Mouse (Mus musculus): ENCODE results near the gene Nr2c2ap. TPM values are rescaled to one million over a fixed set of nuclear protein-coding genes. Genes with fewer than 3 reads are reported as not detected.

Gene Nr2c2ap
- total and polyA plus RNA-seq, 2 experiments, result 3.3 to 15.0 TPM

- DNase-seq (ENCODE audit: extremely low read depth, low read depth, low spot score), result no peak
- Histone ChIP-seq H3K27ac (replicated peaks; ENCODE audit: insufficient read depth, low read depth, low read length) (no peak overlapping the region), H3K79me2 (ENCODE audit: control insufficient read depth, insufficient read depth, low read length) (no peaks in the 10 kb centered on the region), H3K4me3 (ENCODE audit: insufficient read depth, low read depth, low read length) (no peak overlapping the region), H3K9ac (ENCODE audit: low read depth, low read length) (no peak overlapping the region), H3K36me3 (ENCODE audit: control insufficient read depth, insufficient read depth, low read length) (no peaks in the 10 kb centered on the region), H3K27me3 (ENCODE audit: control insufficient read depth, insufficient read depth, low read length) (no peaks in the 10 kb centered on the region), H3K4me1 (ENCODE audit: control insufficient read depth, insufficient read depth, low read length) (no peaks in the 10 kb centered on the region)
- TF ChIP-seq CTCF (IDR thresholded peaks at IDR 0.05; ENCODE audit: low read depth, low read length) (no peak), POLR2A (IDR thresholded peaks at IDR 0.05; ENCODE audit: extremely low read depth, insufficient read depth, low read length) (no peak)
- 80% methylated on average over 8 of the region's 8 CpGs for WGBS
Measured at GRCm38 (mm10) chr8:70100241-70100640, 30.9 kb upstream of the Nr2c2ap start.

- peak; percentile 43 for DNase-seq (ENCODE audit: extremely low read depth, low read depth, low spot score)
- H3K79me2 ChIP-seq (ENCODE audit: control insufficient read depth, insufficient read depth, low read length), result no peaks in the 10 kb centered on the region
- 10% methylated on average over 6 of the region's 6 CpGs for WGBS
- H3K4me3 ChIP-seq (ENCODE audit: insufficient read depth, low read depth, low read length), result no peak overlapping the region
- H3K9ac ChIP-seq (ENCODE audit: low read depth, low read length), result no peak overlapping the region
- no peaks in the 10 kb centered on the region for H3K4me1 ChIP-seq (ENCODE audit: control insufficient read depth, insufficient read depth, low read length)
- TF ChIP-seq POLR2A (IDR thresholded peaks at IDR 0.05; ENCODE audit: extremely low read depth, insufficient read depth, low read length) (no peak), CTCF (IDR thresholded peaks at IDR 0.05; ENCODE audit: low read depth, low read length) (peak; percentile 94)
- H3K27me3 ChIP-seq (ENCODE audit: control insufficient read depth, insufficient read depth, low read length), result no peaks in the 10 kb centered on the region
- H3K36me3 ChIP-seq (ENCODE audit: control insufficient read depth, insufficient read depth, low read length), result no peaks in the 10 kb centered on the region
- H3K27ac ChIP-seq (replicated peaks; ENCODE audit: insufficient read depth, low read depth, low read length), result no peak overlapping the region
Measured at GRCm38 (mm10) chr8:70104506-70104905, 26.6 kb upstream of the Nr2c2ap start.

GRCm38 (mm10) chr8:70104922-70105321, 26.2 kb upstream of the Nr2c2ap start:
- Histone ChIP-seq H3K4me3 (ENCODE audit: insufficient read depth, low read depth, low read length) (no peak overlapping the region), H3K4me1 (ENCODE audit: control insufficient read depth, insufficient read depth, low read length) (no peaks in the 10 kb centered on the region), H3K9ac (ENCODE audit: low read depth, low read length) (no peak overlapping the region), H3K27me3 (ENCODE audit: control insufficient read depth, insufficient read depth, low read length) (no peaks in the 10 kb centered on the region), H3K27ac (replicated peaks; ENCODE audit: insufficient read depth, low read depth, low read length) (no peak overlapping the region), H3K36me3 (ENCODE audit: control insufficient read depth, insufficient read depth, low read length) (no peaks in the 10 kb centered on the region), H3K79me2 (ENCODE audit: control insufficient read depth, insufficient read depth, low read length) (no peaks in the 10 kb centered on the region)
- TF ChIP-seq CTCF (IDR thresholded peaks at IDR 0.05; ENCODE audit: low read depth, low read length), result no peak
- no peak for TF ChIP-seq POLR2A (IDR thresholded peaks at IDR 0.05; ENCODE audit: extremely low read depth, insufficient read depth, low read length)
- no peak for DNase-seq (ENCODE audit: extremely low read depth, low read depth, low spot score)
- 67% methylated on average over 7 of the region's 7 CpGs for WGBS

- peaks cover 15% of the 10 kb centered on the region for H3K27me3 ChIP-seq (ENCODE audit: control insufficient read depth, insufficient read depth, low read length)
Measured at GRCm38 (mm10) chr8:70110451-70110850, 20.7 kb upstream of the Nr2c2ap start.

GRCm38 (mm10) chr8:70111192-70111795, 19.8 kb upstream of the Nr2c2ap start:
- H3K27ac ChIP-seq (replicated peaks; ENCODE audit: insufficient read depth, low read depth, low read length), result no peak overlapping the region
- DNase-seq (ENCODE audit: extremely low read depth, low read depth, low spot score), result no peak
- H3K9ac ChIP-seq (ENCODE audit: low read depth, low read length), result no peak overlapping the region
- H3K4me1 ChIP-seq (ENCODE audit: control insufficient read depth, insufficient read depth, low read length), result no peaks in the 10 kb centered on the region
- WGBS, result 54% methylated on average over 23 of the region's 23 CpGs
- H3K79me2 ChIP-seq (ENCODE audit: control insufficient read depth, insufficient read depth, low read length), result no peaks in the 10 kb centered on the region
- no peaks in the 10 kb centered on the region for H3K36me3 ChIP-seq (ENCODE audit: control insufficient read depth, insufficient read depth, low read length)
- peaks cover 15% of the 10 kb centered on the region for H3K27me3 ChIP-seq (ENCODE audit: control insufficient read depth, insufficient read depth, low read length)
- TF ChIP-seq CTCF (IDR thresholded peaks at IDR 0.05; ENCODE audit: low read depth, low read length) (no peak), POLR2A (IDR thresholded peaks at IDR 0.05; ENCODE audit: extremely low read depth, insufficient read depth, low read length) (no peak)
- no peak overlapping the region for H3K4me3 ChIP-seq (ENCODE audit: insufficient read depth, low read depth, low read length)

More at GRCm38 (mm10) chr8:70110451-70110850, 20.7 kb upstream of the Nr2c2ap start:
- no peak for TF ChIP-seq POLR2A (IDR thresholded peaks at IDR 0.05; ENCODE audit: extremely low read depth, insufficient read depth, low read length)
- TF ChIP-seq CTCF (IDR thresholded peaks at IDR 0.05; ENCODE audit: low read depth, low read length), result no peak
- Histone ChIP-seq H3K4me3 (ENCODE audit: insufficient read depth, low read depth, low read length) (no peak overlapping the region), H3K27ac (replicated peaks; ENCODE audit: insufficient read depth, low read depth, low read length) (no peak overlapping the region), H3K9ac (ENCODE audit: low read depth, low read length) (no peak overlapping the region), H3K79me2 (ENCODE audit: control insufficient read depth, insufficient read depth, low read length) (no peaks in the 10 kb centered on the region), H3K4me1 (ENCODE audit: control insufficient read depth, insufficient read depth, low read length) (no peaks in the 10 kb centered on the region), H3K36me3 (ENCODE audit: control insufficient read depth, insufficient read depth, low read length) (no peaks in the 10 kb centered on the region)
- DNase-seq (ENCODE audit: extremely low read depth, low read depth, low spot score), result no peak
- 66% methylated on average over 2 of the region's 2 CpGs for WGBS

- TF ChIP-seq CTCF (IDR thresholded peaks at IDR 0.05; ENCODE audit: low read depth, low read length), result no peak
- no peak for TF ChIP-seq POLR2A (IDR thresholded peaks at IDR 0.05; ENCODE audit: extremely low read depth, insufficient read depth, low read length)
- DNase-seq (ENCODE audit: extremely low read depth, low read depth, low spot score), result no peak
- Histone ChIP-seq H3K4me3 (ENCODE audit: insufficient read depth, low read depth, low read length) (no peak overlapping the region), H3K27ac (replicated peaks; ENCODE audit: insufficient read depth, low read depth, low read length) (no peak overlapping the region), H3K4me1 (ENCODE audit: control insufficient read depth, insufficient read depth, low read length) (no peaks in the 10 kb centered on the region), H3K79me2 (ENCODE audit: control insufficient read depth, insufficient read depth, low read length) (no peaks in the 10 kb centered on the region), H3K27me3 (ENCODE audit: control insufficient read depth, insufficient read depth, low read length) (peaks cover 15% of the 10 kb centered on the region), H3K36me3 (ENCODE audit: control insufficient read depth, insufficient read depth, low read length) (no peaks in the 10 kb centered on the region), H3K9ac (ENCODE audit: low read depth, low read length) (no peak overlapping the region)
- 10% methylated on average over 43 of the region's 43 CpGs for WGBS
Measured at GRCm38 (mm10) chr8:70112401-70113016, 18.6 kb upstream of the Nr2c2ap start.

All from liver, adult 2 months (tissue).